Mouse (Mus musculus): Measurements from ENCODE around the gene Usp34.
"Not testable (repeated sequence)": the region's sequence is repeated elsewhere in the genome, so short reads cannot be mapped to it uniquely, and the experiment has no call there.

Gene Usp34

GRCm38 (mm10) chr11:23504801-23505200 lies 198.1 kb downstream of the Usp34 start:
- DNase-seq = not testable (repeated sequence)

- DNase-seq = not testable (repeated sequence)
Observed at GRCm38 (mm10) chr11:23514785-23515184, 208.1 kb downstream of the Usp34 start.

GRCm38 (mm10) chr11:23515315-23515714 lies 208.6 kb downstream of the Usp34 start:
- DNase-seq = no peak

DNA sequence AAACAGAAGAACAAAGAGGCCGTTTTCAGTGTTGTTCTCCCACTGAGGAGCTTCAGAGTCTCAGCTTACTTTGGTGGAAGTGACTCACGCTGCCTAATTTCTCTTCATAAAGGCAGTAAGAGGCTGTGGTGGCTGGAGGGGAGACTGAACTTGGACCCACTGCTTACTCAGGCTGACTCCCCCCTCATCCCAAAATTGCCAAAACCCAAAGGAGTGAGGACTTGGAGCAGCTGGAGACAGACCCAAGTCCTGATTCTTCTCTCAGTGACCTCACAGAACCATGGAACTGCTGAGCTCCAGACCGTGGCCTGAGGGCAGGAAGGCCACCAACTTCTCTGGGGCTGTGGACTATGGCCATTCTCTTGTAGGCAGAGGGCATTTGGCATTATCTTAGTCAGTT lies 212.3 kb downstream of the Usp34 start:
- no peak for DNase-seq

DNA sequence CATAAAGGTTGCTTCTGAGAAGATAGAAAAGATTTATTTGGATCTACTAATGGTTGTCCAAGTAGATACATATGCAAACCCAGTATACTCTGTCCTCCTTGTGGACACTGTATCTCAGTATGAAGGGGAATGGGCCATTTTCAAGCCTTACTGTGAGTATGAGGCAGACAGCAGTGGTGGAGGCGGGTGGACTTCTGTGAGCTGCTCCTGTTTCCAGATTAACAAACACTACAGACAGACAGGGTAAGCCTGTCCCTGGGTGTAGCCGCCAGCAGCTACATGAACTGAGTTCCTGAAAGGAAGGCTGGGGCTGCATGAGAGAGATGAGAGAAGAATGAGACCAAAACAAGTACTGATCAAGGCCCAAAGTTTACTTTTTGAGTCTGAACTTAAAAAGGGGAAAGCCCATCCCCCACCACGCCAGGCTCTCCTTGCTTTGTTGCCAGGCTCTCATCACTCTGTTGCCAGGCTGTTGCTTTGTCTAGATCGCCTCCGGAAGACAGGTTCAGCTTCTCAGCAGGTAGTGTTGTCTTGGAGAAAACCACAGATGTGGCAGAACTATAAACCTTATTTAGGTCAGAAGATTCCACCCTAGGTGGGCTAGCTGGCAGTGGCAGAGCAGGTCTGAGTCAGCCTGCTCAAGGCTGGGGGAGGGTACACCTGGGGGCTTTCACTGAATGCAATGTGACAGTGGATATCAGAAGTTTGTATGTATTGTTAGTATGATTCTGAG lies 213.9 kb downstream of the Usp34 start, which contains the start of gene 1700093K21Rik:
Gene 1700093K21Rik, minus strand, starts transcription at position 683 of the 733 bp plus-strand sequence.
- peak; percentile 6 to 24 for DNase-seq

- no peak for DNase-seq
Observed at GRCm38 (mm10) chr11:23537446-23537845, 230.8 kb downstream of the Usp34 start.
